Mouse (Mus musculus) midbrain, postnatal 0 days (tissue): ENCODE data around the gene Vgll4. TPM values are rescaled to one million over a fixed set of nuclear protein-coding genes. Genes with fewer than 3 reads are reported as not detected.

Experiments used
- ATAC-seq: fragments of 200-750 bp; cut with Nextera tagmentation; 2 replicates; pipeline ENCODE4 v1.8.0; 2017; ENCODE audit warnings: moderate number of reproducible peaks, mild to moderate bottlenecking, moderate TSS enrichment, moderate library complexity; ENCODE audit not compliant: low FRiP score
- DNase-seq: peaks from one replicate; pipeline ENCODE4 v3.0.0-alpha.2; 2015; ENCODE audit warnings: low spot score
- H3K27ac ChIP-seq: fragments of 300-500 bp; sonication (generic); 2 replicates; pipeline ENCODE4 v1.5.1; 2014; ENCODE audit warnings: low read depth, mild to moderate bottlenecking, low read length, mixed read lengths
- H3K27me3 ChIP-seq: fragments of 300-500 bp; sonication (generic); 2 replicates; pipeline ENCODE4 v1.6.1; 2014; ENCODE audit warnings: low read length, control low read depth, mixed read lengths; ENCODE audit not compliant: insufficient read depth
- H3K36me3 ChIP-seq: fragments of 300-500 bp; sonication (generic); 2 replicates; pipeline ENCODE4 v1.6.1; 2014; ENCODE audit warnings: low read length, control low read depth, mixed read lengths; ENCODE audit not compliant: insufficient read depth
- H3K4me1 ChIP-seq: fragments of 300-500 bp; sonication (generic); 2 replicates; pipeline ENCODE4 v1.6.1; 2014; ENCODE audit warnings: mild to moderate bottlenecking, control low read depth, antibody characterized with exemption, low read length, mixed read lengths; ENCODE audit not compliant: insufficient read depth
- H3K4me2 ChIP-seq: fragments of 300-500 bp; sonication (generic); 2 replicates; pipeline ENCODE4 v1.6.1; 2014; ENCODE audit warnings: low read depth, mild to moderate bottlenecking, low read length, mixed read lengths; ENCODE audit not compliant: poor library complexity, severe bottlenecking
- H3K4me3 ChIP-seq: fragments of 300-500 bp; sonication (generic); 2 replicates; pipeline ENCODE4 v1.5.1; 2014; ENCODE audit warnings: low read depth, mild to moderate bottlenecking, low read length, moderate library complexity
- H3K9ac ChIP-seq: fragments of 300-500 bp; sonication (generic); replicated peaks from 2 replicates; pipeline ENCODE4 v1.6.1; 2014; ENCODE audit warnings: mild to moderate bottlenecking, low read length, moderate library complexity, mixed read lengths; ENCODE audit not compliant: poor library complexity, severe bottlenecking
- H3K9me3 ChIP-seq: fragments of 300-500 bp; sonication (generic); 2 replicates; pipeline ENCODE4 v1.6.1; 2016; ENCODE audit warnings: low read length, control low read depth
- CTCF ChIP-seq: IDR thresholded peaks from 2 replicates; pipeline ENCODE4 v1.5.1; 2016; ENCODE audit warnings: antibody characterized with exemption, mild to moderate bottlenecking
- WGBS: fragments of 180-500 bp; shearing (Covaris S2); extraction: QIAGEN DNeasy Blood & Tissue Kit; methylation state at CpG from one replicate; pipeline ENCODE4 v1.1.7; 2014; 5-methylcytosine and 5-hydroxymethylcytosine counted together
- polyA plus RNA-seq: library from polyadenylated mRNA; unstranded; fragments of >200 nt; fragmentation: Nextera tagmentation; extraction: Ambion mirVana; gene quantifications from 2 replicates; pipeline ENCODE4 v1.2.1, GENCODE M21; 2015
- total RNA-seq: library from RNA; depleted of rRNA; stranded (reverse); fragments of >200 nt; gene quantifications from 2 replicates; pipeline ENCODE4 v1.2.3, GENCODE M21; 2014

The Vgll4 gene
- total and polyA plus RNA-seq, 2 experiments from 2014 or later, result 36.0 to 58.5 TPM

DNA sequence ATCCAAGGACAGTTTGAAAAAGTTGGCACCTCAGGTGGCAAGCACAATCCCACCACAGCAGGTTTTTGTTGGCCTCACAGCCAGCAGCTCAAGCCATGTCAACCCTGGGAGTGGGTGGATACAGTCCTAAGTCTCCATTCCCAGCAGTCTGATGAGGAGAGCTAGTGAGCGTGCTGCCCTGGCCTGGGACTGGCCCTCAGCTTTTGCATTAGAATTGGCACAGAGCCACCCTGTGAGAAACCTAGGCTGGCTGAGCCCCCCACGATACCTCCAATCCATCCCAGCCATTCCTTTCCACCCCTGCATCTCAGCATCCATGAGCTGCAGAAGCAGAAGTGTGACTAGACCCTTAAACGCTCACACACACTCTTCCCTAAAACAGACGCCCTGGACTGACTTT, 67.9 kb downstream of the Vgll4 start:
- H3K9ac ChIP-seq, result no peak overlapping the region
- no peak for TF ChIP-seq CTCF
- H3K27ac ChIP-seq, result peak overlapping the region; percentile 47; the same call in 1 of the 2 replicates
- H3K4me1 ChIP-seq, result peaks cover 20% of the 10 kb centered on the region
- H3K27me3 ChIP-seq, result no peaks in the 10 kb centered on the region
- no peaks in the 10 kb centered on the region for H3K9me3 ChIP-seq
- no peaks in the 10 kb centered on the region for H3K36me3 ChIP-seq
- WGBS, result 33% methylated on average over 4 of the region's 4 CpGs
- DNase-seq (no peak), ATAC-seq (no peak)
- H3K4me3 ChIP-seq, result no peak overlapping the region
- no peak overlapping the region for H3K4me2 ChIP-seq

DNA sequence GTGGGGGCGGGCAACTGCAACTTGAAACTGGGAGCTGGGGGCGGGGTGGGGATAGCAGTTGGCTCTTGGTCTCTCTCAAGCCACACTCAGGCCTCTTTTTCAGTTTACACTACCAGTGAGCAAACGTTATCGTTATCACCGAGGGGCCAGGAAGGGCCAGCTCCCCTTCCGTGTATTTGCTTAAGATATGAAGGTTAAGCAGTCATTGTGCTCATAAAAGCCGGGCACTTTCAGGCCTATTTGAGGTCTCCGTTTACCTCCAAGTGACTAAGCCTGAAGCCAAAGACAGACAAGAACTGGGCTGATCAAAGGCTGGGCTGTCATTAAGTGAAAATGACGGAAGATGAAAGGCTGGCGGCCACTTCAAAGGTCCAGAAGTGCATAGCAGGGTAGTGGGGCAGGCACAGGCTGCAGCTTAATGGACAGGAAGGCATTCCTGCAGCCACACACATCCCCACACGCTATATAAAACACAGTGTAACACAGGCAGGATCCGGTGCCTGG, 68.4 kb downstream of the Vgll4 start:
- 11% methylated on average over 12 of the region's 12 CpGs for WGBS
- DNase-seq (no peak), ATAC-seq (no peak)
- Histone ChIP-seq H3K4me3 (no peak overlapping the region), H3K4me2 (no peak overlapping the region), H3K4me1 (peaks cover 20% of the 10 kb centered on the region), H3K27ac (peak overlapping the region; percentile 47), H3K27me3 (no peaks in the 10 kb centered on the region), H3K9me3 (no peaks in the 10 kb centered on the region), H3K9ac (no peak overlapping the region), H3K36me3 (no peaks in the 10 kb centered on the region)
- TF ChIP-seq CTCF, result no peak

DNA sequence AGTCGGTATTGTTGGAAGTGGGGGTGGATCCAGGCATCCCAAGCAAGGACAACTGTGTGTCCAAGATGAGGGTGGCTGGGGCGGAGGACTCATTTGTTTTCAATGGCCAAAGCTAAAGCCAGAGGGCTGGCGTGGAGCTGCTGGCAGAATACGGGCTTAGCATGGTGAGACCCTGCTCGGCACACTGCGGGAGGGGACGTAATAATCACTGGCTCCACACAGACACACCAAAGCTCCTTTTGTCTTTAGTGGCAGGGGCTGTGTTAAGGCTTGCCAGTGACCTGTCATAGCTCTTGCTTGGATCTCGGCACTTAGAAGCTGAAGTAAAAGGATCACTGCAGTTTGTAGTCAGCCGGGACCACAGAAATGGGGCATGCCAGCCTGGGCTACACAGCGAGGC, 69.6 kb downstream of the Vgll4 start:
- DNase-seq (peak; percentile 76), ATAC-seq (peak; percentile 68; the same call in 1 of the 2 replicates)
- Histone ChIP-seq H3K9me3 (no peaks in the 10 kb centered on the region), H3K27me3 (no peaks in the 10 kb centered on the region), H3K4me3 (no peak overlapping the region), H3K9ac (no peak overlapping the region), H3K27ac (peak overlapping the region; percentile 59), H3K36me3 (no peaks in the 10 kb centered on the region), H3K4me1 (peaks cover 20% of the 10 kb centered on the region), H3K4me2 (peak overlapping the region; percentile 33)
- TF ChIP-seq CTCF, result no peak
- 19% methylated on average over 10 of the region's 10 CpGs for WGBS

DNA sequence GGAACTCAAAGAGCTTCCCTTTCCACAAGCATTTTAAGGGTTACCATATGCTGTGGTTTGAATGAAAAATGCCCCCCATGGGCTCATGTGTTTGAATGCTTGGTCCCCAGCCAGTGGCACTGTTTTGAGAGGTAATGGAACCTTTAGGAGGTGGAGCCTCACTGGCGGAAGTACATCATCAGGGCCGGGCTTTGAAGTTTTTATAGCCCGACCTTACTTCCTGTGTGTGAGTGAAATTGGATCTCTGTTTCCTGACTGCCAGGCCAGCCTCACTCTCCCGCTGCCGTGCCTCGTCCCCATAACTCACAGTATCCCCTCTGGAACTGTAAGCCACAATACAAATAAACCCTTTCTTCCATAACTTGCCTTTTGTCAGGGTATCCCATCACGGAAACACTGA, 70.1 kb downstream of the Vgll4 start:
- peak overlapping the region; percentile 33 for H3K4me2 ChIP-seq
- DNase-seq (peak; percentile 49), ATAC-seq (no peak)
- no peak for TF ChIP-seq CTCF
- no peak overlapping the region for H3K9ac ChIP-seq
- H3K4me3 ChIP-seq, result no peak overlapping the region
- 25% methylated on average over 7 of the region's 7 CpGs for WGBS
- peak overlapping the region; percentile 59 for H3K27ac ChIP-seq
- H3K4me1 ChIP-seq, result peaks cover 20% of the 10 kb centered on the region
- H3K36me3 ChIP-seq, result no peaks in the 10 kb centered on the region
- H3K27me3 ChIP-seq, result no peaks in the 10 kb centered on the region
- H3K9me3 ChIP-seq, result no peaks in the 10 kb centered on the region

DNA sequence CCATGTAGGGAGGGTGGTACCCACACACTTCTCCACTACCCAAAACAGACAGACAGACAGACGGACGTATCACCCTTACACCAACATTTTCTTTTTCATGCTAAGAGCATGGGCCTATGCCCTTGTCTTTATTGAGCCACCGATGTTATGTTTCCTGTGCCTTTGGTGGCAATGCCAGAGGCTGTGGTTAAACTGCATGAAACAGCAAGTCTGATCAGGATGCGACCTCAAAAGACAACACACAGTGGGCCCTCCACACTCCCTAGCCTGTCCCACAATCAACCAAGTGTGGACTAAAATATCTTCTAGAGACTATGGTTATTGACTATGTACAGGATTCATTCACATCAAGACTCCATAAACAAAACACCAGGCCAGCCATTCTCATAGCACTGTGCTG, 70.8 kb downstream of the Vgll4 start:
- ATAC-seq (no peak), DNase-seq (no peak)
- TF ChIP-seq CTCF, result no peak
- 88% methylated on average over 4 of the region's 4 CpGs for WGBS
- H3K27me3 ChIP-seq, result no peaks in the 10 kb centered on the region
- 0 out of 2 replicates have a peak overlapping the region, but pooled peaks have one; percentile 59 for H3K27ac ChIP-seq
- peaks cover 23% of the 10 kb centered on the region for H3K4me1 ChIP-seq
- H3K4me3 ChIP-seq, result no peak overlapping the region
- no peak overlapping the region for H3K4me2 ChIP-seq
- H3K9ac ChIP-seq, result no peak overlapping the region
- no peaks in the 10 kb centered on the region for H3K9me3 ChIP-seq
- no peaks in the 10 kb centered on the region for H3K36me3 ChIP-seq

DNA sequence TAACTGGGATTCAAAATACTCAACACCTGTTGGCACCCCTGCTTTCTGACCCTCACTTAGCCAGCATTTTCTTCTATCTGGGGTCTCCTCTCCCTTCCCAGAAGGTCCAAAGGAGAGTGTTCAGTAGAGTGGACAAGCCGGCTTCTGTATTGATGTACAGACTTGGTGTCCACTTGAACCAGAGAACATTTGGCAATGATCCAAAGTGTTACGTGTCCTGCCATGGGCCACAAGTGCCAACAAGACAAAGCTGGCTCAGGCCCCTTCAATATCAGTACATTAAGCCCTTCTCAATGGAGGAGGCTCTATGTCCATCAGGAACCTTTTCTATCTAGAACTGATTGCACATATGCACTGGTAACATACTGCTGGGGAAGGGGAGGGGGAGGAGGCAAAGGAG, 73.5 kb downstream of the Vgll4 start:
- Histone ChIP-seq H3K4me1 (peaks cover 36% of the 10 kb centered on the region), H3K36me3 (no peaks in the 10 kb centered on the region), H3K9me3 (no peaks in the 10 kb centered on the region), H3K27me3 (no peaks in the 10 kb centered on the region), H3K9ac (no peak overlapping the region), H3K4me2 (no peak overlapping the region), H3K27ac (no peak overlapping the region), H3K4me3 (no peak overlapping the region)
- ATAC-seq (no peak), DNase-seq (no peak)
- 81% methylated on average over 2 of the region's 2 CpGs for WGBS
- no peak for TF ChIP-seq CTCF
